Mouse (Mus musculus) thymus, postnatal 14 days (tissue): ENCODE results near the gene Gid8.
"Not testable (repeated sequence)": the region's sequence is repeated elsewhere in the genome, so short reads cannot be mapped to it uniquely, and the experiment has no call there.

Source experiments
- DNase-seq: peaks from one replicate; pipeline ENCODE4 v3.0.0; 2021

Gid8 gene

GRCm38 (mm10) chr2:180710276-180711155 is 599 bp downstream of the Gid8 start:
- no peak for DNase-seq

- no peak for DNase-seq
Measured at GRCm38 (mm10) chr2:180711527-180711926, 1.6 kb downstream of the Gid8 start.

- DNase-seq: no peak
Measured at GRCm38 (mm10) chr2:180712037-180712689, 2.2 kb downstream of the Gid8 start.

- not testable (repeated sequence) for DNase-seq
Measured at GRCm38 (mm10) chr2:180722748-180723147, 12.8 kb downstream of the Gid8 start.

GRCm38 (mm10) chr2:180723865-180724264 is 13.9 kb downstream of the Gid8 start:
- no peak for DNase-seq

- DNase-seq: peak; percentile 54
Measured at GRCm38 (mm10) chr2:180724585-180725413, 14.9 kb downstream of the Gid8 start, which contains the start of gene Slc17a9. Slc17a9 (plus strand) TSS chr2:180725263.

- DNase-seq: no peak
Measured at GRCm38 (mm10) chr2:180725414-180725778, 15.5 kb downstream of the Gid8 start.

GRCm38 (mm10) chr2:180725856-180726629 is 16.1 kb downstream of the Gid8 start:
- no peak for DNase-seq

GRCm38 (mm10) chr2:180726658-180727442 is 16.9 kb downstream of the Gid8 start:
- peak; percentile 68 for DNase-seq

GRCm38 (mm10) chr2:180727613-180728021 is 17.7 kb downstream of the Gid8 start:
- DNase-seq: no peak

GRCm38 (mm10) chr2:180731036-180731435 is 21.1 kb downstream of the Gid8 start:
- peak; percentile 58 for DNase-seq

GRCm38 (mm10) chr2:180731984-180732383 is 22.1 kb downstream of the Gid8 start:
- DNase-seq: no peak

- no peak for DNase-seq
Measured at GRCm38 (mm10) chr2:180735232-180735631, 25.3 kb downstream of the Gid8 start.

- no peak for DNase-seq
Measured at GRCm38 (mm10) chr2:180737984-180738383, 28.1 kb downstream of the Gid8 start.

- DNase-seq: no peak
Measured at GRCm38 (mm10) chr2:180740349-180740748, 30.4 kb downstream of the Gid8 start.

GRCm38 (mm10) chr2:180741421-180741820 is 31.5 kb downstream of the Gid8 start:
- no peak for DNase-seq

GRCm38 (mm10) chr2:180742820-180743219 is 32.9 kb downstream of the Gid8 start:
- DNase-seq: no peak

- no peak for DNase-seq
Measured at GRCm38 (mm10) chr2:180743321-180743720, 33.4 kb downstream of the Gid8 start.

- DNase-seq: peak; percentile 89
Measured at GRCm38 (mm10) chr2:180745248-180745927, 35.5 kb downstream of the Gid8 start.

GRCm38 (mm10) chr2:180746569-180747192 is 36.8 kb downstream of the Gid8 start:
- DNase-seq: no peak
